Mouse (Mus musculus): ENCODE results near the gene Gm11032. TPM values are rescaled to one million over a fixed set of nuclear protein-coding genes. Genes with fewer than 3 reads are reported as not detected.
A peak's percentile ranks its signal among the peaks of the same experiment; 100 is the strongest.

The Gm11032 gene
- polyA plus RNA-seq, 1 experiment: not detected

- DNase-seq (ENCODE audit: low read depth): no peak
- TF ChIP-seq POLR2A (IDR thresholded peaks at IDR 0.05; ENCODE audit: borderline replicate concordance, extremely low read depth, insufficient read depth, insufficient read length, poor library complexity, severe bottlenecking) (no peak), CTCF (IDR thresholded peaks at IDR 0.05; ENCODE audit: borderline replicate concordance, extremely low read depth, insufficient read depth, insufficient read length) (no peak)
These were observed 18.0 kb upstream of the Gm11032 start for GRCm38 (mm10) chr11:4601890-4602289.

DNA sequence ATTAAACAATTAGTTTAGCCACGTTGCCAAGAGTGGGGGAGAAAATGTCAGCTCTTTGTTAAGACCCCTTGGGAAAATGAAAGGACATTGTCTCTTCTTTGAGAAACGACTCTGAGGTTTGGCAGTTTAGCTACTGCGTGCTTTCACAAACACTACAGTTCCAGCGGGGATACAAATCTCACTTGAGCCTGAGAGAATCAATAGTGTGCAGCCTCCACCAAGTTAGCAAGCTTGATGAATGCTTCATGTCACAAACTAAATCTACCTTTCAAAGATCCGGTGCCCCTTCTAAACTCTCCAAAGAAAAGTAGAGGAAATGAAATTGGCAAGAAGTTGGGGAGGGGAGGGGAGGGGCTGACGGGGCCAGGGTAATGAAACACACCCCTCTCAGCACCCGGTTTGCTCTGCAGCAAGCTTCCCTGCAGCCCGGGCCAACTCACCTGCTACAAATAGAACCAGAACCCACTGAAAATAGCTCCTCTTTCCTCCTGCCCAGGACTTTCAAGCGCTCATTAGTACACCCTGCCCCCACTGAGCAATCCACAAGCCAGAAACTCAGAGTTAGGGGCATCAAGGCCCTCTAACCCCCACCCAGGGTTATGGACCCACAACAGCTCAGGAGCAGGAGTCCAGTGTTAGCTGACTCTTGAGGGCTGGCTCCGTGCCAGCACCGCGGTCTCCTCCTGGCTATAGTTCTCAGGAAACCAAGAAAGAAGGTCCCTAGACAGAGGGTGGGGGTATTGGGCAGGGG lies 17.0 kb upstream of the Gm11032 start:
- TF ChIP-seq POLR2A (IDR thresholded peaks at IDR 0.05; ENCODE audit: borderline replicate concordance, extremely low read depth, insufficient read depth, insufficient read length, poor library complexity, severe bottlenecking): no peak
- no peak for TF ChIP-seq CTCF (IDR thresholded peaks at IDR 0.05; ENCODE audit: borderline replicate concordance, extremely low read depth, insufficient read depth, insufficient read length)
- peak; percentile 84 for DNase-seq (ENCODE audit: low read depth)

DNA sequence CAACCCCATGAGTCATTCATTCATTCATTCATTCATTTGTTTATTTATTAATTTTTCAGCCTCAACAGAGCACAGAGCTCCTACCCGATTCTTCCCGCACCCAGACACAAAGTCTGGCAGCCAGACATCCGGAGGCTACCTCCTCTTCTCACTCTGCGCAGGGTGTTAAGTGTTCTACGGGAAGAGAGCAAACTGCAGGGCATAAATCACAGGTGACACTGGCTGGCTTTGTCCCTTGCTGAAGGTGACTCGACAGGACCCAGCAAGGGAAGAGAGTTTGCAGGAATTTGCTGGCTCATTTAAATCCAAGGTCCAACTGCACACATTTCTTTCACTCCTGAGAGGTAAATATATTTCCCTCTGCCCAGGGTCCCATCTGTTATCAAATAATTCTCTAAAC lies 15.4 kb upstream of the Gm11032 start:
- TF ChIP-seq POLR2A (IDR thresholded peaks at IDR 0.05; ENCODE audit: borderline replicate concordance, extremely low read depth, insufficient read depth, insufficient read length, poor library complexity, severe bottlenecking) (no peak), CTCF (IDR thresholded peaks at IDR 0.05; ENCODE audit: borderline replicate concordance, extremely low read depth, insufficient read depth, insufficient read length) (no peak)
- no peak for DNase-seq (ENCODE audit: low read depth)

DNA sequence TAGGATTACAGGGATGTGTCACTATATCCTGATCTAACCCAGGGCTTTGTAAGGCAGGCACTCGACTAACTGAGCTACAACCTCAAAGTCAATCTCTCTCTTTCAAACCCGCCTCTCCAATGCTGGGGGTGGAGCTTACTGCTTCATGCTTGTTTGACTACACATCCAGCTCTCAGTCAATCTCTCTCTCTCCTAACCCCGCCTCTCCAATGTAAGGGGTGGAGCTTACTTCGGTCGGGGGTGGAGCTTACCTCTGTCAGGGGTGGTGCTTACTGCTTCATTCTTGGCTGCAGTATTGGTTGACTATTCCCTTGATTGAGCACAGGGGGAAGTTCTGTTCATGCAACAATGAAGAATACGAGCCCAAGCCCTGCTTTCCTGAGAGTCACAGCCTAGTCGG lies 14.5 kb upstream of the Gm11032 start:
- TF ChIP-seq CTCF (IDR thresholded peaks at IDR 0.05; ENCODE audit: borderline replicate concordance, extremely low read depth, insufficient read depth, insufficient read length) (no peak), POLR2A (IDR thresholded peaks at IDR 0.05; ENCODE audit: borderline replicate concordance, extremely low read depth, insufficient read depth, insufficient read length, poor library complexity, severe bottlenecking) (no peak)
- DNase-seq (ENCODE audit: low read depth): no peak

GRCm38 (mm10) chr11:4606541-4606940 lies 13.3 kb upstream of the Gm11032 start:
- no peak for DNase-seq (ENCODE audit: low read depth)
- no peak for TF ChIP-seq CTCF (IDR thresholded peaks at IDR 0.05; ENCODE audit: borderline replicate concordance, extremely low read depth, insufficient read depth, insufficient read length)
- TF ChIP-seq POLR2A (IDR thresholded peaks at IDR 0.05; ENCODE audit: borderline replicate concordance, extremely low read depth, insufficient read depth, insufficient read length, poor library complexity, severe bottlenecking): no peak

DNA sequence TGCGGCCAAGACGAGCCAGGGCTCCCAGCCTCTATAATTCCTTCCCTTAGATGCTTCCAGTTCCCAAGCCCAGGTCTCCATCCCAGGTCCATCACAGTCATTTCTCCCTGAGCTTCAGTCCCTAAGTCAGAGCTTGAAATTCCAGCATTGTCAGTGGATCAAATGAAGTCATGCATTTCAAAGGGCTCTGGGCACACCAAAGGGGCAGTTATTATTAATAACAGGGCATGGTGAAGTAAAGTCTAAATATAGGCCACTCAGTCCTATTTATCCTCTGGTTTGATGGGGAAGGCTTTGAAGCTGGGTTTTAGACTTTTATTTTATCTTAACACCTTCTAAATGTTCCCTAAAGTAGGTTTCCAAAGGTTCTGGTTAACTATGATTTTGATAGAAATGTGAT lies 8.0 kb upstream of the Gm11032 start:
- TF ChIP-seq CTCF (IDR thresholded peaks at IDR 0.05; ENCODE audit: borderline replicate concordance, extremely low read depth, insufficient read depth, insufficient read length) (no peak), POLR2A (IDR thresholded peaks at IDR 0.05; ENCODE audit: borderline replicate concordance, extremely low read depth, insufficient read depth, insufficient read length, poor library complexity, severe bottlenecking) (no peak)

DNA sequence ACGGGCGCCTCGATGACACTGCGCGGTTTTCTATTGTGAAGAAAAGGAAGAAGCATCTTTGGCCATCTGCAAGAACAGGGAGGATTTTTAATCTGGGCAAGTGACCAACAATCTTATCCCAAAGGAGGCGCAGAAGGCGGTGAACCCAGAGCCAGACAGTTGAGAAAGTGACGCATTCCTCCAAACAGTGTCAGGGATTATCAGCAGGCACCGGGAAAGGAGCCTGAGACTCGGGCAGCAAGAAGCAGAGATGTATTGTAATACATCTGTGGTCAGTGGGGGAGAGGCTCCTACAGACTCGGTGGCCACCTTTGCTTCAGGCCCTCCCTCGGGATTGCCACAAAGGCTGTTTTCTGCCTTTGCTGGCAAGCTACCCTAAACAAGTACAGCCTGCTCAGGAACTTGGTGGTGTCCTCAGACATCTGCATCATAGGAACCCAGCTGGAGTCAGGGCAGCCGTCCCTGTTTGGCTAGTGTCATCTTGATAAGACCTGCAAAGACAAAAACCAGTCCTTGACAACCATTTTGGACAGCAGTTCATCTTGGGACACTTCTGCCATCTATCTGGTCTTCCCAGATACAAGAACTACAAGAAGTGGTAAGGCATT lies 738 bp downstream of the Gm11032 start:
- no peak for DNase-seq (ENCODE audit: low read depth)
- TF ChIP-seq POLR2A (IDR thresholded peaks at IDR 0.05; ENCODE audit: borderline replicate concordance, extremely low read depth, insufficient read depth, insufficient read length, poor library complexity, severe bottlenecking) (no peak), CTCF (IDR thresholded peaks at IDR 0.05; ENCODE audit: borderline replicate concordance, extremely low read depth, insufficient read depth, insufficient read length) (no peak)

More for the DNA sequence above, 8.0 kb upstream of the Gm11032 start:
- no peak for DNase-seq (ENCODE audit: low read depth)

- no peak for DNase-seq (ENCODE audit: low read depth)
- no peak for TF ChIP-seq POLR2A (IDR thresholded peaks at IDR 0.05; ENCODE audit: borderline replicate concordance, extremely low read depth, insufficient read depth, insufficient read length, poor library complexity, severe bottlenecking)
- no peak for TF ChIP-seq CTCF (IDR thresholded peaks at IDR 0.05; ENCODE audit: borderline replicate concordance, extremely low read depth, insufficient read depth, insufficient read length)
These were observed 2.0 kb downstream of the Gm11032 start for GRCm38 (mm10) chr11:4621866-4622265.

- no peak for DNase-seq (ENCODE audit: low read depth)
- TF ChIP-seq CTCF (IDR thresholded peaks at IDR 0.05; ENCODE audit: borderline replicate concordance, extremely low read depth, insufficient read depth, insufficient read length) (no peak), POLR2A (IDR thresholded peaks at IDR 0.05; ENCODE audit: borderline replicate concordance, extremely low read depth, insufficient read depth, insufficient read length, poor library complexity, severe bottlenecking) (no peak)
These were observed 2.6 kb downstream of the Gm11032 start for GRCm38 (mm10) chr11:4622442-4622986.

- TF ChIP-seq POLR2A (IDR thresholded peaks at IDR 0.05; ENCODE audit: borderline replicate concordance, extremely low read depth, insufficient read depth, insufficient read length, poor library complexity, severe bottlenecking) (no peak), CTCF (IDR thresholded peaks at IDR 0.05; ENCODE audit: borderline replicate concordance, extremely low read depth, insufficient read depth, insufficient read length) (no peak)
- peak; percentile 60 for DNase-seq (ENCODE audit: low read depth)
These were observed 3.1 kb downstream of the Gm11032 start for GRCm38 (mm10) chr11:4622997-4623396.

- peak; percentile 58 for DNase-seq (ENCODE audit: low read depth)
- TF ChIP-seq POLR2A (IDR thresholded peaks at IDR 0.05; ENCODE audit: borderline replicate concordance, extremely low read depth, insufficient read depth, insufficient read length, poor library complexity, severe bottlenecking) (no peak), CTCF (IDR thresholded peaks at IDR 0.05; ENCODE audit: borderline replicate concordance, extremely low read depth, insufficient read depth, insufficient read length) (no peak)
These were observed 6.1 kb downstream of the Gm11032 start for GRCm38 (mm10) chr11:4625931-4626330.

All from brain, embryonic 14.5 days (tissue).